Mouse (Mus musculus): ENCODE measurements around the gene Aplp1. TPM values are rescaled to one million over a fixed set of nuclear protein-coding genes. Genes with fewer than 3 reads are reported as not detected.
"Not testable (repeated sequence)": the region's sequence is repeated elsewhere in the genome, so short reads cannot be mapped to it uniquely, and the experiment has no call there.

The Aplp1 gene
- 10 to 100 TPM; 23.5 to 28.6 TPM for total RNA-seq (2021)
- long read RNA-seq, experiment 1, transcript Aplp1-201 (17 exons, 2,343 nt), result major isoform, 58 of 63 reads
- long read RNA-seq, experiment 1, partial matches to known transcripts, result 4 of 63 reads
- long read RNA-seq, experiment 1, other reads (novel, unspliced or antisense), result 1 of 63 reads
- long read RNA-seq, experiment 2, transcript Aplp1-201 (17 exons, 2,343 nt), result major isoform, 29 of 32 reads
- long read RNA-seq, experiment 2, partial matches to known transcripts, result 2 of 32 reads
- long read RNA-seq, experiment 2, other reads (novel, unspliced or antisense), result 1 of 32 reads

- DNase-seq, result peak; percentile 75 to 86
These were observed at the start of gene Aplp1 for GRCm38 (mm10) chr7:30444971-30445751. Gene Aplp1, minus strand, starts transcription at chr7:30445535.

- DNase-seq, result no peak
These were observed 48.1 kb upstream of the Aplp1 start, which contains the start of gene Prodh2 for GRCm38 (mm10) chr7:30493401-30493931. Gene Prodh2, plus strand, starts transcription at chr7:30493622.

- peak; percentile 82 to 84 for DNase-seq
These were observed 47.4 kb upstream of the Aplp1 start for GRCm38 (mm10) chr7:30492765-30493164.

GRCm38 (mm10) chr7:30490957-30491307 lies 45.6 kb upstream of the Aplp1 start:
- no peak for DNase-seq

GRCm38 (mm10) chr7:30490251-30490956 lies 45.1 kb upstream of the Aplp1 start:
- DNase-seq, result peak; percentile 19 to 45

GRCm38 (mm10) chr7:30484250-30484649 lies 38.9 kb upstream of the Aplp1 start:
- peak; percentile 37 to 53 for DNase-seq

GRCm38 (mm10) chr7:30477415-30478381 lies 32.4 kb upstream of the Aplp1 start:
- DNase-seq, result no peak

GRCm38 (mm10) chr7:30476136-30476535 lies 30.8 kb upstream of the Aplp1 start:
- not testable (repeated sequence) for DNase-seq

- no peak for DNase-seq
These were observed 29.7 kb upstream of the Aplp1 start for GRCm38 (mm10) chr7:30474999-30475398.

GRCm38 (mm10) chr7:30472411-30472810 lies 27.1 kb upstream of the Aplp1 start:
- DNase-seq, result peak; percentile 62 to 64

- DNase-seq, result no peak
These were observed 19.5 kb upstream of the Aplp1 start for GRCm38 (mm10) chr7:30464816-30465300.

GRCm38 (mm10) chr7:30463996-30464395 lies 18.7 kb upstream of the Aplp1 start:
- DNase-seq, result no peak

- DNase-seq, result no peak
These were observed 18.2 kb upstream of the Aplp1 start for GRCm38 (mm10) chr7:30463568-30463967.

GRCm38 (mm10) chr7:30459484-30459883 lies 14.1 kb upstream of the Aplp1 start:
- DNase-seq, result no peak

- DNase-seq, result no peak
These were observed 12.4 kb upstream of the Aplp1 start, which contains the start of the genes Kirrel2 and Nphs1 for GRCm38 (mm10) chr7:30457629-30458330. Gene Kirrel2, minus strand, starts transcription at chr7:30457690. Gene Nphs1, plus strand, starts transcription at chr7:30458315.

- DNase-seq, result no peak
These were observed 11.7 kb upstream of the Aplp1 start for GRCm38 (mm10) chr7:30456911-30457628.

- no peak for DNase-seq
These were observed 11.2 kb upstream of the Aplp1 start for GRCm38 (mm10) chr7:30456487-30456886.

- no peak for DNase-seq
These were observed 8.9 kb upstream of the Aplp1 start for GRCm38 (mm10) chr7:30454259-30454658.

- DNase-seq, result no peak
These were observed 8.4 kb upstream of the Aplp1 start for GRCm38 (mm10) chr7:30453766-30454165.

GRCm38 (mm10) chr7:30453327-30453726 lies 8.0 kb upstream of the Aplp1 start:
- no peak for DNase-seq
